Mouse (Mus musculus): ENCODE data around the gene Agxt2.
A peak's percentile ranks its signal among the peaks of the same experiment; 100 is the strongest.

The Agxt2 gene

GRCm38 (mm10) chr15:10358039-10358948 is at the start of gene Agxt2:
Agxt2 (plus strand) TSS chr15:10358532.
- DNase-seq (ENCODE audit: low spot score), result no peak

- DNase-seq (ENCODE audit: low spot score), result no peak
Observed at GRCm38 (mm10) chr15:10311826-10312225, 46.5 kb upstream of the Agxt2 start.

DNA sequence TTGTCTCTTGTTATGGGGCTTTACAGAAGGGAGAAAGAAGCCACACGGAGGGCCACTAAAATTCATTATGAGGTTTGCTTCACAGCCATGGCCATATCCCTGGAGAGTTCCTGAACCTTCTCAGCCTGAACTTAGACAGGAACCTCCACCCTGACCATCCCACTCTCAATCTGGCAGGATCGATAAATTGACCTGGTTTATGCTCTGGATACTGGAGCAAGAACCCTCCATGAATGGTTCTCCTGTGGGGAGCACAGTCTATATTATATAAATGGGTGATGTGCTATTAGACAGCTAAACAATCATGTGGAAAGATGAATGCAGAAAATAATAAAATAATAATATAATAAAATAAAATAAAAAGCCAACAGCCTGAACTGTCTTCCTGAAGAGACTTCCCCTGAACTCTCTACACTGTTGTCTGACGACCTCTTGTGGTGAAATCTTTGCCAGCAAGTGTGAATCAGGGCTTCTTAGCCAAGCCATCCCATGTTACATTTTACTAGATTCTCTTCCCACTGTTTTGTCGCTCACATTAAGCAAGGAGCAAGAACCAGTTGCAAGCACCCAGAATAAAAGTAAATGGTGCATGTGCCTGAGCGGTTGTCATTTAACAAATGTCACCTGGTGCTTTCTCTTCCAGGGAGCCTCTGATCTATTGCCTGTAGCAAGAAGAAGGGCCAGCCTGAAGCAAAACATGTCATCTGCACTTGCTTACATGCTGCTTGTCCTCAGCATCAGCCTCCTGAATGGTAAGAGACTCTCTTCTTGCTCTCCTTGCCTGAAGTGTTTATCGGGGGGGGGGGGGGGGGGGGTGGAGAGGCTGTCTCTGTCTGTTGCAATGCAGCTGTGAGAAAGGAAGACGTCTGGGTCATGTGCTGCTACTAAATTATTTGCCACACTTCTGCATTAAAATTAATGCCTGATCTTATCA is 44.5 kb upstream of the Agxt2 start:
- DNase-seq (ENCODE audit: low spot score), result peak; percentile 59

DNA sequence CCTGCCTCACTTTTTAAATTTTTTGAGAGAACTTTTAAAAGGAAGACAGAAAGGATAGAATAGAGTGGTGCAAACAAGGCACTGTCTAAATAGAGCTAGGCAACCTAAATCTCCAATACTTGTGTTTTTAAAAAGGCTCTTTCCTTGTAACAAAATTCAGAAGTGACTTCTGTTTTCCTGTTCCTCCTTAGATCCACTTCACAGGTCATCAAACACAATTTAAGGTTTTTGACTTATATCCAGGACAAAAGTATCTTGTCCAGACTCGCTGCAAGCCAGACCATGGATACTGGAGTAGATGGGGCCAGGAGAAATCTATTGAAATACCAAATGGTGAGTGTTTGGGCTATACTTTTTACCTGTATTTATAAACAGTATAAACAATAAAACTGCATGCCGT is 33.3 kb upstream of the Agxt2 start, which contains the start of gene Gm21973:
Gene Gm21973 (plus strand): TSS at position 301 of the 400 bp plus-strand sequence.
- no peak for DNase-seq (ENCODE audit: low spot score)

DNA sequence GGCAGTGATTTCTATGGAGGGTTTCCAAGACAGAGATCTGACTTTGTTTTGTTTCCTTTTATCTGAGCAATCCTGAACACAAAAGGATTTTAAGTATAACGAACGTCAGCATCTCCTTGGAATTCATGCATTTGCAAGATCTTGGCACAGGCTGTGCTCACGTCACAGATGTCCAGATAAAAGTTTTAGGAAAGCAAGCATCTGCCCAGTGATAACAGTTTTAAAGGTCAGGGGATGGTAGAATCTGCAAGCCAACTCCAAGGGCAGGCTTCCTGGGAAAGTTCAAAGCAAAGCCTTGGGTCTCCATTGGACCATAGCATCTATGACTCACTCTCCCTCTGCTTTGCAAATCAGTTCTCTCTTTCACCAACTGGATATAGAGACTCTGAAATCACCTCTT is 27.7 kb upstream of the Agxt2 start:
- DNase-seq (ENCODE audit: low spot score), result no peak

DNA sequence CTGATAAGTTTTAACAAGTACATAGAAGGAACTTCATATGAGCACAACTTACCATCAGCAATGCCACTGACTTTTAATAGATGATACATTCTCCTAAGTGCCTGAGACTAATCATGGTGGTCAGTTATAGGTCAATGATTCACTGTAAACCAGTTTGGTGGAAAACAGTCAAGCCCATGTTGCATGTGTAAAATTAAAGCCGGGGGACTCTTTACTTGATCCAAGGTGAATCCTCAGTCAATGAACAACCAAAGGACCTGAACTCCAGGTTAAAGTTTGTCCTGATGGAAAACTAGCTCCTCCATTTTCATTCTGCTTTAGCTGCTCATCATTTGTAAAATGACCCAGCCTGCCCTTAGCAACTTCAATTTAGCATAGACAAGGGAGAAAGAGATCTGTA is 25.8 kb upstream of the Agxt2 start:
- no peak for DNase-seq (ENCODE audit: low spot score)

DNA sequence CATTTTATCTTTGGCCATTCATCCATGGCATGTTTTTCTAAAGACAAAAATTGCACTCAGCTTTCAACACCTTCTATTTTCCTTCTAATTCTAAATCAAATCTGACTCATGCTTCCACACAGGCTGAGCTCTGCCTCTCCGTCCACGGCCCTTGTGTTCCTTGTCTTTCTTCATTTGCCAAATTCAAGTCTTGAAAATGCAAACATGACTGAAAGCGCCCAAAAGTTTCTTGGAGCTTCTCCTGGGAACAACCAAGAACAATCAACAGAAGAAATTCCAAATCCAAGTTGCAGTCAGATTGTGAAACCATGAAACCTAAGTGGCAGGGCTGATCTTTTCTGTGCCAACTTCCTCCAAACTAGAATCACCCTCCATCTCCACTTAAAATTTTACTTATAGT is 19.7 kb upstream of the Agxt2 start:
- no peak for DNase-seq (ENCODE audit: low spot score)

GRCm38 (mm10) chr15:10347044-10347443 is 11.3 kb upstream of the Agxt2 start:
- DNase-seq (ENCODE audit: low spot score), result no peak

- no peak for DNase-seq (ENCODE audit: low spot score)
Observed at GRCm38 (mm10) chr15:10366331-10366730, 8.0 kb downstream of the Agxt2 start.

DNA sequence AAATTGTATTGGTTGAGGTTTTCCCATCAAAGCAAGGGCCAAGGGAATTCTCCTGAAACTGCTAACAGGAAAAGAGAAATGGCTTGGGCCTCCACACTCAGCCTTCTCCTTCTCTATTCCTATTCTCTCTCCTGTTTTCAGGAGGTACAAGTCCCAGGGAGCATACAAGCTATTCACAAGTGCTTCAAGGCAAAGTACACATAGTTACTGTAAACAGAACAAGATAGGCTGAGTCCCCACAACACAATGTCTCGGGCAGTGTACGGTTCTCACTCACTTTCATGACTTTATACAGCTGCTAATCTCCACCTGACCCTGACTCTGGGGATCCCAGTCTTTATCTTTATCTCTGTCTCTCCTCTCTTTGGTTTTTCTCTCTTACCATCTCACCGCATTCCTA is 17.1 kb downstream of the Agxt2 start:
- no peak for DNase-seq (ENCODE audit: low spot score)

- DNase-seq (ENCODE audit: low spot score), result no peak
Observed at GRCm38 (mm10) chr15:10378338-10378959, 20.1 kb downstream of the Agxt2 start.

GRCm38 (mm10) chr15:10379757-10380458 is 21.6 kb downstream of the Agxt2 start:
- DNase-seq (ENCODE audit: low spot score), result no peak

DNA sequence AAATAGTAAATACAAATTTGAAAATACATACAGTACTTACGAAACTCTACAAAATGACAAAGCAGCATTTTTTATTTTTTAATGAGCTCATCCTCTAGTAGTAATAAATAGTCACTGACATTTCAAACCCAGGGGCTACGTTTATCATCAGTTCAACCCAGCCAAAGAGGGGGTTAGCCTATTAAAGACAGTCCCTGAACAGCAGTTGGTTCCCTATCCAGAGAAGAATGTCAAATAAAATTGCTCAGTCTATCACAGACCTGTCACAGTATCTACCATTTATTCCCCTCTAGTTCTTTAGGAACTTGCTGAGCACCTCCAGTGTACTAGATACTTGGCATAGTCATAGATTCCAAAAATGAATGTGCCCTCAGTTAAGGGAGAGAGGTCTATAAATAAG is 28.9 kb downstream of the Agxt2 start:
- no peak for DNase-seq (ENCODE audit: low spot score)

DNA sequence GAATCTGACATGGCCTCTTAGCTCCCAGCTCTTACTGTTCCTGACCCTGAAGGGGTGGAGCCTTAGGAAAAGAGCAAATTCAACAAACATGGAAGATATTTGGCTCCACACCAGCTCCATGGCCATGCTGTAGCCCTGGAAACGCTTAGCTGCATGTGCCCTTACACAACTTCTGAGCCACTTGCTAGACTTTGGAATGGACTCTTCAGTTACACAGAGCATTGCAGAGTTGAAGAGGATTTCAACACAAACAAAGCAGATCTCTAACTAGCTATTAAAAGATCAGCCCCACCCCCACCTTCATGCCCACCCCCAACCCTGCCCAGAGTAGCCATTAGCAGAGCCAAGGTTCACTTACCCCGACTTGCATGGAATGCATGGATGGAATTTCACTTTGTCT is 41.5 kb downstream of the Agxt2 start:
- no peak for DNase-seq (ENCODE audit: low spot score)

DNA sequence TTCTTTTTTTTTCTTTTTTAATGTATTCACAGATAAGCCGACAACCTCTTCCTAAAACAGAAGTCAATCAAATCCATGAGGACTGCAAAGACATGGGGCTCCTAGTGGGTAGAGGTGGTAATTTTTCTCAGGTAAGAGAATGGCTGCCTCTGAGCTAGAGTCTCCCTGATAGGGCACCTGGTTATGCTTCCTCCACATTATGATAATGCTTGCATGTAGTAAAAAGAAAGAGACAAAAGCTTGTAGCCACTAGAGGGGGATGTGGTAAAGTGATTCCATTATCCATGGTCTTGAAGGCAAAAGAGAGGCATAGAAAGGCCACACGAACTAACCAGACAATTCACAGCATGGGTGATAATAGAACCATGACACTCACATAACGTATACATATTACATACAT is 42.1 kb downstream of the Agxt2 start:
- DNase-seq (ENCODE audit: low spot score), result no peak

DNA sequence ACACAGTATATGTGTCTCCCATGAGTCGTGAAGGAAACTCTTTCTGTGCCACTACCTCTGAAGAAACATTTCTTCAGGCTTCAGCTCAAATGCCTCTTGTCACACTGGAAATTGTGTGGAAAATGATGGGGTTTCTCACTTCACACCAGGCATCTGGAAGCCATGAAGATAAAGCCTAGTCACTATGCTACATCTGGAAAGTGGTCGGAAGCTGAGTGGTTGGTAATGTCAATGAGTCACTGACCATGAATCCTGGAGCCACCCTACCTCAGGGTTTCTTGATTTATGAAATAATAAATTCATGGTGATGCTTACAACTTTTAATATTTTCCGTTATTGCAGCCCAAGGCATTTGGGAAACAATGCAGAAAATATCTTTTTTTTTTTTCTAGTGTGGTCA is 51.5 kb downstream of the Agxt2 start:
- DNase-seq (ENCODE audit: low spot score), result no peak

DNA sequence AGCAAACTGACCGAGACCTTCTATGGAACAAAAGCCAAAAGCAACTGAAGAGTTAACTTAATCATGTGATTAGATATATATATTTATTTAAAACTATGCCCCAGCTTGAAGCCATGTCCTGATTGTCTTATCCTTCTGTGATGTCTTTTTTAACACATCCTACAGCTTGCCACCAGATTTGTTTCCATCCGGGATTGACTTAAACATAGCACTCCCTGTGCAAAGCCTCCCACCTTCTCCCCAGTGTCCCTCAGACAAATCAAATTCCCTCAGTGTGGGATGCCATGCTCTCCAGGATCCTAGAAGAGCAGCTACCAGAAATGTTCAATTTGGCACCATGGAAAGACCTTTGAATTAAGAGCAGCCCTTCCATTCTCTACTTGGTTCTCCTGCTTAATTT is 52.5 kb downstream of the Agxt2 start:
- DNase-seq (ENCODE audit: low spot score), result no peak

DNA sequence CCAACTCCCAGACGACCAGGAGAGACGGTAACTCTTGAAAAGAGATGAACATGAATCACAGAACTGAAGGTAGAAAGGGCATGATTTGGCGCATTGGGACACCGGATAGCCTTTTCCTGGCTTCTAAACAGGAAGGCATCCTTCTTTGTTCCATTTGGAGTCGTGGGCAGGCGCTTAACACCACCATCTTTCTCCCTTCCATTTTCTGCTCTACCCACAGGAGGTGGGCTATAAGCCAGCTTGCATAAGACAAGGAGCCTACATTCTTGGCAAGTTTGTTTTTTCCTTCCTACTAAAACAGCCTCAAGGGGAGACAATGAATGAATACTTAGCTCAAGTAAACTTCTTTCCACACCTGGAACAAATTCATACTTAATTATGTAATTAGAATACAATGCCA is 55.3 kb downstream of the Agxt2 start:
- no peak for DNase-seq (ENCODE audit: low spot score)

DNA sequence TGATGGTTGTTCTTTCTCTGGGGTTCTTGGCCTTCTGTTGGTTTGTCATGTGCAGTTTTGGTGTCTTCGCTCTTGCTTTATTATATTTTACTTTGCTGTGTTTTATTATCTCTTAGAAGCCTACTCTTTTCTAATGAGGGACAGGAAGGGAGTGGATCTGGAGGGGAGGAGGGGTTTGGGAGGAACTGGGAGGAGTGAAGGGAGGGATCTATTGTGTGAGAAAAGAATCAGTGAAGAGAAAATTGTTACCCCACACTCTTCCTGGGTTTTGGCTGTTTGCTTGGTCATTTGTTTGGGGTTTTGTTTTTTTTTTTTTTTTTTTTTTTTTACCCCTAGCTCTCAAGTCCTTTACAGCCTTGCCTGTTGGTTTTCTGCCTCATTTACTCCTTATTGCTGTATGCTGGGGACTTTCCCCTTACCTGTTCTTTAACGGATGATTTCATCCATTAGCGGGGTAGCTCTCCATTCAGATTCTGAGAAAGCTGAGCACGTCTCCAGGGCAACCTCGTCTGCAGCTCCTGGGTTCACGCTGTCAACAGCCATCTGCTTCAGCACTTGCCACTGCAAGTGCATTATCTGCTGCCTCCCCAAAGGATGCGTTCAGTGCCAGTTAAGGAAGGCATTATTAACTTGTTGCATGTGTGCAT is 62.9 kb downstream of the Agxt2 start:
- DNase-seq (ENCODE audit: low spot score), result no peak

DNA sequence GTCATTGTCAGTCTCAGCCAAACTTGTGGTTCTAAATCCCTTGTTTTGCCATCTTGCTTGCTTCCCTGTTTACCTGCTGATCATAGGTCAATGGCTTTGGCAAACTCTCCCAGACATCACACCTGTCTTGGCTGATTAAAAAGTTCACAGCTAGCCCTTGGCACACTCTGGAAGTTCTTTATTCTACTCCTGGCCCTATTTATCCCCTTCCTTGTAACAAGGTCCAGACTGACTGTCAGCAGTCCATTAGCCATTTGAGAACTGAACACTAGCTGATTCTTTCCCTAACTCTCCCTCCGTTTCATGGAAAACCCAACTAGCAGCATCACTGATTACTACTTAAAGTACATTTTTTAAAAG is 63.4 kb downstream of the Agxt2 start:
- no peak for DNase-seq (ENCODE audit: low spot score)

DNA sequence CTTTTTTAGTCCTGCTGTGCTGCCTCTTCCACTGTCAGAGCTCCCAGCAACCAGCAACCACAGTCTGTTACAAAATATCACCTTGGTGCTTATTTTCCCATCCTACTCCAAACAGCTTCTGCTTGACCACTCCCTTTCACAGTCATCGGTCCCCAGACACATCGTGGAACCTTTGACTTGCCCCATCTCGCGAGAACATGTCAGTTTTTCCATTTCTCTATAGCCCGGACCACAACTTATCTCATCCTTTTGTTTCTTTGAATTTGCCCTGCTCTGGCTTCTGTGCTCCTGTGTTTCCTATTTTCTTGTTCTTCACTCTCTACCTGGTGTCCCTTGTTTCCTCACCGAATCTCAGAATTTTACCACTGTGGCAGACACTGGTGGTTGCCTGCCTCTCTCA is 67.8 kb downstream of the Agxt2 start:
- no peak for DNase-seq (ENCODE audit: low spot score)

All from layer of hippocampus, adult 9-10 months (tissue).